In the genomic region with DNA sequence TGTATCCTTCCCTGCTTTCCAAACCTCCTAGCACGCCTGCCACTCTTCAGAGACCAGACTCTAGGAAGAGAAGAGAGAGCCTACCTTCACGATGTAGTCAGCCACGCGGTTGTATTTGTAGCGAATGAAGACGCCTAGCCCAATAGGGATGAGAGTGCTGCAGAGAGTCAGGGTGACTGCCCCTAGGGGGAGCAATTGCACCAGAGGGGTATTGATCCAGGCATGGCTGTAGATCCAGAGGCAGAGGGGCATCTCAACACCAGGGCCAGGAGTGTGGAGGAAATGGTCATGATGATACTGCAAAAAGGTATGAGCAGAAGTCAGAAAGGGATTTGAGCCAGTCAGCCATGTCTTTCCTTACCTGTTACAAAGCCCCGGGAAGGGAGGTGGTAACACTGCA, we compare ENCODE assay signal across 20 mouse cellular contexts. TPM values are rescaled to one million over a fixed set of nuclear protein-coding genes. Genes with fewer than 3 reads are reported as not detected.
DNase-seq lines count a peak whose midpoint lies in the region; ATAC-seq and TF ChIP-seq lines count a peak whose summit lies in the region.
"Not testable (repeated sequence)": the region's sequence is repeated elsewhere in the genome, so short reads cannot be mapped to it uniquely, and the experiment has no call there.
"Had no signal": no experiment of that assay in that cellular context is flagged by ENCODE, and none has a peak within 500 bp of the region (broad histone marks: within the 10 kb centered on the region; RNA-seq: fewer than 3 reads in every experiment).

No protein-coding gene starts in this region.

- DNase-seq in A20 (ENCODE audit: low read depth, low spot score) (peak; percentile 24), ES-CJ7 (ENCODE audit: low read depth, low spot score) (peak; percentile 54)
- peak; percentile 10 for DNase-seq in adrenal gland, postnatal 10 days
- DNase-seq in forebrain, embryonic 14.5 days (ENCODE audit: low spot score); layer of hippocampus, adult 2 months (ENCODE audit: low spot score in 2 of 2): not testable (repeated sequence)
- peak; percentile 48 for DNase-seq in induced T-regulatory cell, adult 2 months (ENCODE audit: low read depth)
- peak; percentile 10 for DNase-seq in lung, postnatal 25 days (ENCODE audit: low spot score)

- not testable (repeated sequence) for H3K36me3 ChIP-seq in forebrain, embryonic 14.5 days (ENCODE audit: control insufficient read depth, insufficient read depth, low read length); small intestine, adult 2 months (ENCODE audit: control insufficient read depth, insufficient read depth, low read length)

- H3K27ac ChIP-seq in forebrain, embryonic 14.5 days (ENCODE audit: low read depth, low read length); layer of hippocampus, adult 2 months; small intestine, adult 2 months (ENCODE audit: insufficient read depth, low read depth, low read length): not testable (repeated sequence)

- peak; percentile 54 for TF ChIP-seq CTCF in layer of hippocampus, adult 2 months (conservative IDR thresholded peaks at IDR 0.05)
- TF ChIP-seq CTCF in small intestine, adult 2 months (IDR thresholded peaks at IDR 0.05; ENCODE audit: extremely low read depth, insufficient read length, insufficient replicate concordance, low read depth, low read length) = peak; percentile 37; the same call in 1 of the 2 replicates

- not testable (repeated sequence) for TF ChIP-seq POLR2A in small intestine, adult 2 months (IDR thresholded peaks at IDR 0.05; ENCODE audit: low read depth, low read length)

- 53% methylated on average over 7 of the region's 7 CpGs for WGBS in forebrain, embryonic 14.5 days
- WGBS in small intestine, adult 2 months = 50% methylated on average over 7 of the region's 7 CpGs

- not testable (repeated sequence) for H3K9ac ChIP-seq in forebrain, embryonic 14.5 days (ENCODE audit: low read length)

- H3K4me3 ChIP-seq in forebrain, embryonic 14.5 days (ENCODE audit: low read depth, low read length); layer of hippocampus, adult 2 months; small intestine, adult 2 months (ENCODE audit: low read depth, low read length): not testable (repeated sequence)

- not testable (repeated sequence) for H3K4me2 ChIP-seq in forebrain, embryonic 14.5 days (ENCODE audit: low read length)

- H3K9me3 ChIP-seq in forebrain, embryonic 14.5 days (replicated peaks; ENCODE audit: control insufficient read depth, low read length) = not testable (repeated sequence)

- H3K4me1 ChIP-seq in forebrain, embryonic 14.5 days (ENCODE audit: control insufficient read depth, insufficient read depth, low read length); small intestine, adult 2 months (ENCODE audit: control insufficient read depth, insufficient read depth, insufficient read length, low read length): not testable (repeated sequence)

- not testable (repeated sequence) for H3K27me3 ChIP-seq in forebrain, embryonic 14.5 days (replicated peaks; ENCODE audit: control insufficient read depth, insufficient read depth, low read length)
- peaks cover 12% of the 10 kb centered on the region; the same call in 1 of the 2 replicates for H3K27me3 ChIP-seq in small intestine, adult 2 months (ENCODE audit: control insufficient read depth, insufficient read depth, low read length)

- 0 out of 2 replicates have a peak, but pooled peaks have one; percentile 27 for ATAC-seq in forebrain, embryonic 14.5 days

RNA-seq across cellular contexts. Expression of a gene that starts 1.2 kb away (rescaled TPM):
- 1 to 10 TPM; 1.4 to 2.8 TPM for total RNA-seq in adrenal gland, postnatal 10 days (2021)
- polyA plus RNA-seq in forebrain, embryonic 14.5 days (2014; fragmentation: Nextera tagmentation; extraction: Ambion mirVana) = 3.8 and 4.5 TPM in 2 replicates
- under 1 TPM in 1 of 2 experiments, not detected in 1; 0.42 TPM for total RNA-seq in layer of hippocampus, adult 2 months (2021)
- 0.10 and 0.16 TPM in 2 replicates for polyA plus RNA-seq in small intestine, adult 2 months (2012; rRNA removed)
- total RNA-seq: gastrocnemius, postnatal 14 days; heart, postnatal 25 days had no signal
- polyA plus RNA-seq: lung, embryonic 16.5 days; spleen, adult 2 months had no signal

RNA-seq across cellular contexts. Expression of a gene that starts 5.1 kb away (rescaled TPM):
- under 1 TPM in 1 of 2 experiments, not detected in 1; 0.21 TPM for total RNA-seq in adrenal gland, postnatal 10 days (2021)
- polyA plus RNA-seq in forebrain, embryonic 14.5 days (2014; fragmentation: Nextera tagmentation; extraction: Ambion mirVana) = 1.7 and 2.1 TPM in 2 replicates
- under 1 TPM in 1 of 2 experiments, not detected in 1; 0.38 TPM for total RNA-seq in layer of hippocampus, adult 2 months (2021)
- not detected in 2 replicates for polyA plus RNA-seq in small intestine, adult 2 months (2012; rRNA removed)
- total RNA-seq: gastrocnemius, postnatal 14 days; heart, postnatal 25 days had no signal
- polyA plus RNA-seq: lung, embryonic 16.5 days; spleen, adult 2 months had no signal

RNA-seq across cellular contexts. Expression of a gene that starts 26.6 kb away (rescaled TPM):
- total RNA-seq in adrenal gland, postnatal 10 days (2021) = 10 to 100 TPM; 13.4 to 18.1 TPM
- polyA plus RNA-seq in forebrain, embryonic 14.5 days (2014; fragmentation: Nextera tagmentation; extraction: Ambion mirVana) = 14.1 and 14.8 TPM in 2 replicates
- 10 to 100 TPM; 12.8 to 20.6 TPM for total RNA-seq in layer of hippocampus, adult 2 months (2021)
- polyA plus RNA-seq in small intestine, adult 2 months (2012; rRNA removed) = 4.0 and 5.4 TPM in 2 replicates

RNA-seq across cellular contexts. Expression of a gene that starts 58.0 kb away (rescaled TPM):
- under 1 TPM in 1 of 2 experiments, not detected in 1; 0.15 TPM for total RNA-seq in adrenal gland, postnatal 10 days (2021)
- not detected in 2 replicates for polyA plus RNA-seq in forebrain, embryonic 14.5 days (2014; fragmentation: Nextera tagmentation; extraction: Ambion mirVana)
- not detected for total RNA-seq in layer of hippocampus, adult 2 months (2021)
- polyA plus RNA-seq in small intestine, adult 2 months (2012; rRNA removed) = not detected in 2 replicates
- total RNA-seq: adrenal gland, postnatal 4 days; gastrocnemius, postnatal 14 days; heart, postnatal 25 days; layer of hippocampus, postnatal 10 days; left cerebral cortex, postnatal 14 days had no signal
- polyA plus RNA-seq: embryonic facial prominence, embryonic 11.5 days; heart, embryonic 10.5 days; limb, embryonic 15.5 days; lung, embryonic 16.5 days; midbrain, embryonic 12.5 days; stomach, embryonic 16.5 days had no signal
